Mouse (Mus musculus) ES-E14 (cell line): ENCODE measurements at regions not wholly inside any gene's neighbourhood (a gene's known extent, or its start where the extent isn't known, plus 50 kb on each side); places are given as distances from the start of the nearest gene placed in this dataset.

Experiments used
- CHD2 ChIP-seq: IDR thresholded peaks from 2 replicates; pipeline ENCODE4 v1.6.1; 2014; ENCODE audit warnings: mild to moderate bottlenecking, low read depth, low read length, inconsistent platforms
- HCFC1 ChIP-seq: IDR thresholded peaks from 2 replicates; pipeline ENCODE4 v1.6.1; 2012; ENCODE audit warnings: low read length, inconsistent platforms, borderline replicate concordance; ENCODE audit not compliant: insufficient read depth
- MAFK ChIP-seq: IDR thresholded peaks from 2 replicates; pipeline ENCODE4 v1.6.1; 2014; ENCODE audit warnings: mild to moderate bottlenecking, low read depth, low read length, inconsistent platforms; ENCODE audit not compliant: insufficient read depth
- ZC3H11A ChIP-seq: IDR thresholded peaks from 2 replicates; pipeline ENCODE4 v1.6.1; 2012; ENCODE audit warnings: low read depth, mild to moderate bottlenecking, inconsistent platforms, low read length, borderline replicate concordance
- ZNF384 ChIP-seq: IDR thresholded peaks from 2 replicates; pipeline ENCODE4 v1.6.1; 2012; ENCODE audit warnings: low read depth, low read length, inconsistent platforms

- TF ChIP-seq MAFK (no peak), CHD2 (no peak), HCFC1 (no peak), ZNF384 (no peak), ZC3H11A (no peak)
Measured at GRCm38 (mm10) chr2:85278128-85278527, 61.0 kb downstream of the Olfr987 start.
